Mouse (Mus musculus): Measurements from ENCODE around the gene Rbfox3. TPM values are rescaled to one million over a fixed set of nuclear protein-coding genes. Genes with fewer than 3 reads are reported as not detected.

The Rbfox3 gene
- polyA plus RNA-seq, 1 experiment from 2014 or later: 0.60 TPM

DNA sequence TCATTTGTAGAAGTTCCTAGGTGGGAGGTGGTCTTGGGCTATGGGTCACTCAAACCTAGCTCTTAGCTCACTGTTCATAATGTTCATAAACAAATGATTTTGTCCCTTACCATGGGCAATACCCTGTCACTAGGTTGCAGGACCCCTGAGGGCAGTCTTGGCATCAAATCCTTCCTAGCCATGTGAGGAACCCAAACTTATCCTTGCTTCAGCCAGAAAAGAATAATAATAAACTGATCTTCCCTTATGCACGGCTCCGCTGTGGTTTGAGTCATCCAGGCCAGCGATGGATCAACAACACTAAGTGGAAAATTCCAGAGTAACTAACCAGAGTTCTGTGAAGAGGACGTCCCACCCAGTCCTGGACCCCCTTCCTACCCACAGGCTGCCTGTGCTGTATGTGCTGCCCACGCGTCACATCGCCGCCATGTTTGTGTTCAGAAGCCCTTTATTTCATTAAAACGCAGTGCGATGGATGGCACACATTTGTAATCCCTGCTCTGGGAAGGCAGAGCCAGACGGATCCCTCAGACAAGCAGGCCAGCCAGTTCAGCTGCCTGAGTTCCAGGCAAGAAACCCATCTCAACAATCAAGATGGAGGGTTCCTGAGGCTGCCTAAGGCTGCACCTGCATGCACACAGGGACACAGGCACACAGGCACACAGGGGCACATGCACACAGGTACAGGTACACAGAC is 25.0 kb downstream of the Rbfox3 start:
- 87% methylated on average over 11 of the region's 11 CpGs for WGBS
- Histone ChIP-seq H3K9me3 (no peaks in the 10 kb centered on the region), H3K27me3 (ENCODE audit: insufficient read depth, poor library complexity, severe bottlenecking) (peaks cover 32% of the 10 kb centered on the region), H3K36me3 (no peaks in the 10 kb centered on the region), H3K4me3 (no peak overlapping the region), H3K4me1 (0 out of 2 replicates have a peak, but pooled peaks cover 7% of the 10 kb centered on the region), H3K27ac (no peak overlapping the region)
- no peak for DNase-seq (ENCODE audit: low spot score)

DNA sequence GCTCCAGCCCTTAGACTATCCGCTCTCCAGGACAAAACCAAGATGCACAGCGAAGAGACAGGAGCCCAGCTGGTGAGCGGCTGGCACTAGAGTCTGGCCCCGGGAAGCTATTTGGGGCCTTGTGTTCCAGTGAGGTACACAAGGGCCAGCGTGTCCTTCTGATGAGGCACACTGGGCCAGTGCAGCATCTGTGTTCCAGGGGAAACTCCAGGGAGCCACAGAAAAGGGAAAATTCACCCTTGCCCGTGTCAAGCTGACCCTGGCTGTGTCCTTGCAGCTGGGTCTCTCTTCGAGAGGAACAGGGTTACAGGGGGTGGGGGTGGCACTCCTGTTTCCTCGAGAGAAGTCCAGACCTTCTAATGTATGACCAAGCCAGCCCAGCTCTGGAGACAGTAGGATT is 25.8 kb downstream of the Rbfox3 start:
- WGBS: 78% methylated on average over 8 of the region's 8 CpGs
- no peak for DNase-seq (ENCODE audit: low spot score)
- Histone ChIP-seq H3K4me3 (no peak overlapping the region), H3K36me3 (no peaks in the 10 kb centered on the region), H3K27me3 (ENCODE audit: insufficient read depth, poor library complexity, severe bottlenecking) (peaks cover 27% of the 10 kb centered on the region), H3K27ac (no peak overlapping the region), H3K4me1 (peaks cover 13% of the 10 kb centered on the region; the same call in 1 of the 2 replicates), H3K9me3 (no peaks in the 10 kb centered on the region)

DNA sequence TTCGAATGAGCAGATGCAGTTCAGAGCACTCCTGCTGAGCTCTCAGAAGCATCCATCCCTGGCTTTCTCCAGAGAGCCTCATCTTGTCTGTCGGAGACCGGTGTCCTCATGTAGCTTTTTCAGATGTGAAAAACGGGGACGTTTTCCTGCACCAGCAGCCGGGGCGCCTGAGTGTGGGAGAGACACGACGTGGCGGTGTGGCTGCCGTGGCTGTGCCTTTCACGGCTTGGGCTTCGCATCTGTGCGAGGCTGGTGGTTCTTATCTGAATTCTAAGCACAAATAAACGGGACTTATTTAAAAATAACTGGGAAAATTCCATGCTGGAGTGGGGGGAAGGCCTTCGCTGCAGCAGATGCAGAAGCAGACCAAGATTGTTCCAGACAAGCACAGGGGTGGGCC is 26.3 kb downstream of the Rbfox3 start:
- Histone ChIP-seq H3K36me3 (no peaks in the 10 kb centered on the region), H3K27me3 (ENCODE audit: insufficient read depth, poor library complexity, severe bottlenecking) (peaks cover 23% of the 10 kb centered on the region), H3K4me3 (no peak overlapping the region), H3K9me3 (no peaks in the 10 kb centered on the region), H3K4me1 (peaks cover 15% of the 10 kb centered on the region; the same call in 1 of the 2 replicates), H3K27ac (no peak overlapping the region)
- DNase-seq (ENCODE audit: low spot score): no peak
- WGBS: 88% methylated on average over 16 of the region's 16 CpGs

DNA sequence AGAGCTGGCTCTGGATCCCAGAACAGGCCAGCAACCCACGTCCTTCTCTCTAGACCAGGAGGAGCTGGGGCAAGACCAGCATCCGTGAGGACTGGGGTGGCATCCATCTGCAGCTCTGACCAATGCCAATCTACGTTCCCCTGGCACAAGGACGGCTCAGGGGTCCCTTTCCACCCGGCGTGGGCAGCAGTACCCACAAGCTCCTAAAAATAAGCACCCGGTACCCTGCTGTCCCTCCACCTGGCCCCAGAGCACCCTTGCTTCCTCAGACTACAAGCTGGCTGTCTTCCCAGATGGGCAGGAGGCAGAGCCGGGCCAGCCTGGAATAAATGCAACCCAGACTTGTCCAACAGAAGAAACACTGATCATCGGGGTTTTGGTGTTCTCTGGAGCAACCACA is 28.3 kb downstream of the Rbfox3 start:
- Histone ChIP-seq H3K27ac (no peak overlapping the region), H3K4me1 (peaks cover 15% of the 10 kb centered on the region; the same call in 1 of the 2 replicates), H3K36me3 (no peaks in the 10 kb centered on the region), H3K27me3 (ENCODE audit: insufficient read depth, poor library complexity, severe bottlenecking) (peaks cover 8% of the 10 kb centered on the region), H3K9me3 (no peaks in the 10 kb centered on the region), H3K4me3 (no peak overlapping the region)
- 69% methylated on average over 9 of the region's 9 CpGs for WGBS
- no peak for DNase-seq (ENCODE audit: low spot score)

DNA sequence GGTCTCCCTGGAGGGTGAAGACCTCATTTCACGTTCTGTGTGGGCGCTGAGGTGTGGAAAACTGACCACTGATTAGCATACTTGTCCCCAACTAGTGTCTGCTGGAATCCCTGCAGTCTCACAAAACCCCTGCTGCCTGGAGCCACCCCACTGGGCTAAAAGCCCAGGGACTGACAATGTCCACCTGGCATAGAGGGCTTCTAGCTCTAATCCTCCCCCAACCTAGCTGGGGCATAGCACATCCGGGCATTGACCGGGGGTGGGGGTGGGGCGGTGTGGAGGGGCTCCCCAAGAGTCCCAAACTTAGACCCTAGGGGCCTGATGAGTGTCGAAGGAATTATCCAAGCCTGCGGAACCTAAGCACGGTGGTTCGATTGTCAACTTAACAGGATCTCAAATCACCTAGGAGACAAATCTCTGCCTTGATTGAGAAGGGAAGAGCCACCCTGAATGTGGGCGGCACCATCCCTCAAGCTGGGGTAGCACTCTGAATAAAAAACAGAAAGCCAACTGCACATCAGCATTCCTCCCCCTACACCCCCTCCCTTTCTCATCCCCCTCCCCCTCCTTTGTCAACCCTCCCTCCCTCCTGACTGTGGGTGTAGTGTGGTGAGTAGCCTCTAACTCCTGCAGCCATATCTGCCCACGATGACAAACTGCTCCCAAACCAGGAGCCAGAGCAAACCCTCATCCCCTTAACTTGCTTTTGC is 29.5 kb downstream of the Rbfox3 start:
- no peak for DNase-seq (ENCODE audit: low spot score)
- H3K4me1 ChIP-seq: peaks cover 15% of the 10 kb centered on the region; the same call in 1 of the 2 replicates
- H3K36me3 ChIP-seq: no peaks in the 10 kb centered on the region
- no peak overlapping the region for H3K27ac ChIP-seq
- 20% methylated on average over 11 of the region's 11 CpGs for WGBS
- peaks cover 9% of the 10 kb centered on the region for H3K27me3 ChIP-seq (ENCODE audit: insufficient read depth, poor library complexity, severe bottlenecking)
- H3K4me3 ChIP-seq: no peak overlapping the region
- H3K9me3 ChIP-seq: no peaks in the 10 kb centered on the region

DNA sequence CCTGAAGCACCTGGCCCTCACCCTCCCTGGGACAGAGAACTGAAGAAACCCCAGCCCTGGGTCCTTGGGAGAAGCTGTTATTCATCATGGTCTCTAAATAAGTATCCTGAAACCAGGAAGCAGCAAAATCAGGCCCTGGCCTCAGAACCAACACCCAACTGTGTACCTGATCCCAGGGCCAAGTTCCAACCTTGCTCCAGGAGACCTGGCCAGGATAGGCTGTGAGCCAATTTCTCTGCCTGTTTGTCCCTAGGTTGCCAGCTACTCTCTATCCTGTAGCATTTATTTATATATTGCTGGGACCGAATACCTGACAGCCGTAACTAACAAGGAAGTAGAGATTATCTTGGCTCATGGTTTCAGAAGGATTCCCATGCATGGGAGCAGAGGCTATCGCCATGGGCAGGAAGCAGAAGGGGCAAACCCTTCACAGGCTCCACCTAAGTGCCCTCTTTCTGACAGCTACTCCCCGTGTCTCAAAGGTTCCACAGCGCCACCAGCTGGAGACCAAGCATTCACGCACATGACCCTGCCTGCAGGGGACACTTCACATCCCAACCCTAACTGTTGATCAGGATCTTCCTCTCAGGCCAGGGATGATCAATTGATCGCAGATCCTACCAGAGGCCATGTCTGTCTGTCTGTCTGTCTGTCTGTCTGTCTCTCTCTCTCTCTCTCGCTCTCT is 31.8 kb downstream of the Rbfox3 start:
- Histone ChIP-seq H3K4me1 (peaks cover 20% of the 10 kb centered on the region), H3K36me3 (no peaks in the 10 kb centered on the region), H3K4me3 (no peak overlapping the region), H3K27ac (no peak overlapping the region), H3K9me3 (no peaks in the 10 kb centered on the region), H3K27me3 (ENCODE audit: insufficient read depth, poor library complexity, severe bottlenecking) (peaks cover 15% of the 10 kb centered on the region)
- WGBS: 88% methylated on average over 8 of the region's 8 CpGs
- DNase-seq (ENCODE audit: low spot score): no peak

DNA sequence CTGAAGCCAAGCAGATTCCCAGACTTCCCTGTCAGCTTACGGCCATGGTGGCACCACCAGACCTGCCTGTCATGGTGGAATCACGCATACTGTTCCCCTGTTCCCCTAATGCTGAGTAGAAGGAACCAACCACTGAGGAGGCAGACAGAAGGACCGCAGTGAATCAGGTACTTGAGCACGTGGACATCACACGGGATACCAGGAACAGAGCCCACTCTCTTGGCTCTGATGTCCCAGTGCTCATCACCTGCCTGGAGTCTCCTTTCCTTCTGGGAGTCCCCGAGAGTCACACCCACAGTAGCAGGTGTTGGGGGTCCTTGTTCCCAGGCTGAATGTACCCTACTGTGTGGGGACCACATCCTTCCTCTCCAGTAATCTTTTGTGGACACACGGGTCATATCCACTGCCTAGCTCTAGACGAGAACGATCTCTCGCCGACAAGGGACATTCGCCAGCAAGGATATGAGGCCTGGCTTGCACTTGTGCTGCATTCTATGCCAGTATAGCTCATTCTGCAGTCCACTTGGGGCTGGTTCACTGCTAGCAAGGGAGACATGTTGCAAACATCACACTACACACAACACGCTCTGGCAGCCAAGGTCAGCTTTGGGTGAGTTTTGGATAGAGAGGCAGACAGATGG is 32.7 kb downstream of the Rbfox3 start:
- no peak for DNase-seq (ENCODE audit: low spot score)
- peaks cover 13% of the 10 kb centered on the region; the same call in 1 of the 2 replicates for H3K27me3 ChIP-seq (ENCODE audit: insufficient read depth, poor library complexity, severe bottlenecking)
- H3K36me3 ChIP-seq: no peaks in the 10 kb centered on the region
- H3K4me1 ChIP-seq: peaks cover 27% of the 10 kb centered on the region
- H3K9me3 ChIP-seq: no peaks in the 10 kb centered on the region
- H3K4me3 ChIP-seq: no peak overlapping the region
- H3K27ac ChIP-seq: no peak overlapping the region
- 87% methylated on average over 13 of the region's 13 CpGs for WGBS

DNA sequence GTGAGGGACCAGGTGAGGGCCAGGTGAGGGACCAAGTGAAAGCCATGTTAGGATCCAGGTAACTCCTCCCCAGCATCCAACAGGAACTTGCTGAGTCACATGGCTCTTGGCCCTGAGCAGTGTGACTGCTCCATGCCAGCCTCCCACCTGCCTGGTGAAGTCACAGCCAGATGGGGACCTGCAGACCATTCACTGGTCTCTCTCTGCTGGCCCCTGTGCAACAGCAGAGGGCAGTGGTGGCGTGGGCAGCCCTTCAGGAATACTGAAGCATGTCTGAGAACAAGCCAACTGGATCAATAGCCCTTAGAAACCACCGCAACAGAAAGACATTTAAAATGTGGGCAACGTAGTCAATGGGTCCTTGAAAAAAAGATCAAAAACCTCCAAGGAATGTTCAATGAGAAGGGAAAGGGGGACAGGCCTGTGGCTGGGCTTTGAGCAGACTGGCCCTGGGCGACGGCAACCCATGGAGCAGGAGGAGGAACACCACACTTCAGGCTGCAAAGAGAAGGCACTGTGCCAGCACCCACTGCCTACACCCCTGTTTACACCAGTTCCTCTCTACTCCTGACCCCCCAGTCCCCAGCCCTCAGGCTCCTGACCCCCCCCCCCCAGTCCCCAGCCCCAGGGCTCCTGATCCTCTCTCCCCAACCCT is 36.0 kb downstream of the Rbfox3 start:
- peaks cover 12% of the 10 kb centered on the region for H3K4me1 ChIP-seq
- 70% methylated on average over 5 of the region's 5 CpGs for WGBS
- no peaks in the 10 kb centered on the region for H3K9me3 ChIP-seq
- no peak overlapping the region for H3K4me3 ChIP-seq
- H3K27me3 ChIP-seq (ENCODE audit: insufficient read depth, poor library complexity, severe bottlenecking): peaks cover 19% of the 10 kb centered on the region
- no peak overlapping the region for H3K27ac ChIP-seq
- H3K36me3 ChIP-seq: no peaks in the 10 kb centered on the region
- DNase-seq (ENCODE audit: low spot score): no peak

DNA sequence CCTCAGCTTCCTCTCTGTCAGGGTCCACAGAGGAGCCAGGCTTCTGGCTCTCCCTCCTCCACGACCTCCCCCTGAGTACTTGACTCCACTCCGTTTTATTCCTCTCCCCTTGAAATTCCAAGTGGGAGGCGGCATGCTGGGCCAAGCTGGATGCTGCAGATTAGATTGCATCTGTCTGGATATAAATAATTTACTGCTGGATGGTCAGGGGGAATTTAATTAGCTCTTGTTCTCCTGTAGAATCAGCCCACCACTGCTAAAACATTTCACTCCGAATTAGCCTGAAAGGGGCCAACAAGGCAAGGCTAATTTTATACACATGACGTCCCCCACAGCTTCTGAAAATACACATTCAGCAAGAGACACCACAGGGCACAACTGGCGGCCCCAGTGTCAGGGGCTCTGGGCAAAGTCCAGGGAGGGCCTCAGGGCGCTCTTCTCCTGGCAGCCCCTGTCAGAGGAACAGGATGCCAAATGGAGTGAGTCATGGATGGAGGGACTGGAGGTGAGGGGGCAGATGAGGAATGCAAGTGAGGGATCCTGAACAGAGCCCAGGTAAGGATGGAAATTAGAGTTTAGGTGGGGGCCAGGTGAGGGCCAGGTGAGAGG is 36.8 kb downstream of the Rbfox3 start:
- no peak overlapping the region for H3K4me3 ChIP-seq
- 38% methylated on average over 7 of the region's 7 CpGs for WGBS

DNA sequence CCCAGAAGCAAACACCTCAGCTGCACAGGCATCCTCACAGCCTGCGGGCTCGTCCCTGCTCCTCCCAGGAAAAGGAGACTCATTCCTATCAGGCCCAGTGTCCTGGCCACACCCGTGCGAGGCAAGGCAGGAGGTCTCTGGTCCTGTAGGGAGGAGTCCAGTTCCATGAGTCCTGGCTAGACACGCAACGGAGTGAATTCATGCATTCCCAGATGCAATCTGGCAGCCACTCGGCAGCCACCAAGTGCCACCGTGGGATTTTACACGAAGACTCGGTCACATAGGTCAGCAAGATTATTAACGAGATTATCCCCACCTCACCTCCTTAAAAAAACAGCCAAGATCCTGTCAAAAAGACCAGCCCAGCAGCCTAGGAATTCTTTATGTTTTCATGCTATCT is 37.4 kb downstream of the Rbfox3 start:
- H3K4me3 ChIP-seq: no peak overlapping the region
- H3K27ac ChIP-seq: no peak overlapping the region
- H3K9me3 ChIP-seq: no peaks in the 10 kb centered on the region
- DNase-seq (ENCODE audit: low spot score): no peak
- H3K27me3 ChIP-seq (ENCODE audit: insufficient read depth, poor library complexity, severe bottlenecking): peaks cover 19% of the 10 kb centered on the region
- H3K4me1 ChIP-seq: peaks cover 12% of the 10 kb centered on the region
- WGBS: 59% methylated on average over 11 of the region's 11 CpGs
- no peaks in the 10 kb centered on the region for H3K36me3 ChIP-seq

More for the DNA sequence above, 36.8 kb downstream of the Rbfox3 start:
- DNase-seq (ENCODE audit: low spot score): no peak
- no peaks in the 10 kb centered on the region for H3K36me3 ChIP-seq
- H3K27ac ChIP-seq: no peak overlapping the region
- peaks cover 19% of the 10 kb centered on the region for H3K27me3 ChIP-seq (ENCODE audit: insufficient read depth, poor library complexity, severe bottlenecking)
- peaks cover 12% of the 10 kb centered on the region for H3K4me1 ChIP-seq
- no peaks in the 10 kb centered on the region for H3K9me3 ChIP-seq

DNA sequence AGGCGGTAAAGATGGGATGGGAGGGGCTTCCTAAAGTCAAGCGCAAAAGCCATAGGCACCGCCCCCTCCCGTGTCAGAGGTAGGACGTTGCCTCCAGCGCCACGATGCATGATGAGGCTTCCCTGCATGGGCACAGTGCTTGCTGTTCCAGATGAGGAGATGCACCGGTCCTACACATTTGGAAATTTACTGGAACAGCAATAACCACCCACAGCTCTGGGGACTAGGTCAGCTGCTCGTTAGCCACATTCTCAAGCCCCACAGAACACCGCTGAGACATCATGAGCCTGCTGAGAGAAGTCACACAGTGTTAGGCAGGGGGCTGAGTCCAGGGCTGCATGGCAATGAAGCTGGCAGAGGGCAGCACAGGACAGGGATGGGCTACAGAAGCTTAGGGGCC is 39.9 kb downstream of the Rbfox3 start:
- Histone ChIP-seq H3K4me3 (no peak overlapping the region), H3K36me3 (no peaks in the 10 kb centered on the region), H3K27me3 (ENCODE audit: insufficient read depth, poor library complexity, severe bottlenecking) (peaks cover 15% of the 10 kb centered on the region), H3K27ac (no peak overlapping the region), H3K4me1 (peaks cover 12% of the 10 kb centered on the region), H3K9me3 (no peaks in the 10 kb centered on the region)
- no peak for DNase-seq (ENCODE audit: low spot score)
- WGBS: 80% methylated on average over 10 of the region's 10 CpGs

DNA sequence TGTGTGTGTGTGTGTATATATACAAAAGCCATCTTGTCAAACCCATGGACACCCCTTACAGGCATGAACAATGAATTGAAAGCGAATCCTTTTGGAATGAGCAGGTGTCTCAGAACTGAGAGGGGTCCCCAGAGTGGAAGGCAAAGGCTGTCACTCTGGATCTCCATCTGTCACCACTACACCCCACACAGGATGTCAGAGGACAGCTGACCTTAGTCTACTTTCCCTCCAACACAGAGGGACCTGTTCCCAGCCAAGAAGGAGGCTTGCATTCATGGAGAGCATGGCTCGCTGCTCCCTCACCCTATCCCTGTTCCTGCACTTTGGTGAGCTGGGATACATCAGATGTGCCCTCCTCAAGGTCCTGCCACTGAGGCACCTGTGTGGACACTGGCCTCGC is 48.0 kb downstream of the Rbfox3 start:
- WGBS: 77% methylated on average over 3 of the region's 3 CpGs
- Histone ChIP-seq H3K27me3 (ENCODE audit: insufficient read depth, poor library complexity, severe bottlenecking) (no peaks in the 10 kb centered on the region), H3K9me3 (no peaks in the 10 kb centered on the region), H3K4me3 (no peak overlapping the region), H3K27ac (no peak overlapping the region), H3K4me1 (no peaks in the 10 kb centered on the region), H3K36me3 (no peaks in the 10 kb centered on the region)
- no peak for DNase-seq (ENCODE audit: low spot score)

Data from heart, embryonic 10.5 days (tissue).